ENCODE assay signal across 8 mouse cellular contexts in genomic region chr3:83055281-83056038, GRCm38 (mm10). TPM values are rescaled to one million over a fixed set of nuclear protein-coding genes. Genes with fewer than 3 reads are reported as not detected.
A peak's percentile ranks its signal among the peaks of the same experiment; 100 is the strongest.
DNase-seq lines count a peak whose midpoint lies in the region; ATAC-seq lines count a peak whose summit lies in the region.

TSS of gene Plrg1 (plus strand) at chr3:83055522.

- H3K9me3 ChIP-seq in lung, embryonic 16.5 days (ENCODE audit: control insufficient read depth, low read length), result no peaks in the 10 kb centered on the region

- H3K27me3 ChIP-seq in lung, embryonic 16.5 days (ENCODE audit: control insufficient read depth, insufficient read depth, low read depth, low read length), result no peaks in the 10 kb centered on the region

- DNase-seq in MEL-GATA-1-ER (ENCODE audit: extremely low read depth, low read depth), result peak; percentile 85
- DNase-seq in cerebellum, adult 8-10 months, result peak; percentile 99
- peak; percentile 97 for DNase-seq in forelimb bud, embryonic 11.5 days (ENCODE audit: low read depth, low spot score)
- DNase-seq in layer of hippocampus, adult 9-10 months (ENCODE audit: low spot score), result peak; percentile 92
- DNase-seq in ovary, postnatal 10 days (ENCODE audit: low spot score), result peak; percentile 98
- peak; percentile 97 to 98 for DNase-seq in thymus, postnatal 10 days (ENCODE audit: low spot score in 2 of 2)

- H3K4me3 ChIP-seq in lung, embryonic 16.5 days (ENCODE audit: low read length), result peak within 1 kb of the TSS; percentile 88

- H3K4me1 ChIP-seq in lung, embryonic 16.5 days (replicated peaks; ENCODE audit: control insufficient read depth, insufficient read depth, low read length), result peaks cover 7% of the 10 kb centered on the region

- H3K4me2 ChIP-seq in lung, embryonic 16.5 days (ENCODE audit: low read depth, low read length), result peak within 1 kb of the TSS; percentile 74

- H3K36me3 ChIP-seq in lung, embryonic 16.5 days (ENCODE audit: control insufficient read depth, insufficient read depth, low read length), result peaks cover 16% of the 10 kb centered on the region

- under 1% methylated on average over 60 of the region's 61 CpGs for WGBS in lung, embryonic 16.5 days

- peak within 1 kb of the TSS; percentile 89 for H3K9ac ChIP-seq in lung, embryonic 16.5 days (ENCODE audit: low read length)

- peak; percentile 91 to 97 for ATAC-seq in hematopoietic stem cell, adult 5-6 weeks (replicated peaks in 1 of 2; ENCODE audit: insufficient read depth in 1 of 2, low FRiP score in 2 of 2, low TSS enrichment in 1 of 2, low read depth in 1 of 2, poor library complexity in 2 of 2, severe bottlenecking in 2 of 2)
- ATAC-seq in lung, embryonic 16.5 days (ENCODE audit: low read depth), result peak; percentile 100

- H3K27ac ChIP-seq in lung, embryonic 16.5 days (ENCODE audit: low read length), result peak within 1 kb of the TSS; percentile 70

RNA-seq across cellular contexts. Expression of gene Plrg1, which starts in this region (rescaled TPM):
- total RNA-seq in hematopoietic stem cell, adult 5-6 weeks (2017), result 76.7 and 87.0 TPM in 2 replicates
- polyA plus RNA-seq in lung, embryonic 16.5 days (2015; fragmentation: Nextera tagmentation; extraction: Ambion mirVana), result 94.8 and 99.0 TPM in 2 replicates

Comparison
In these comparisons a context has a peak if more than half of its experiments do, and no peak if none do; other contexts are left out.
1. Peak in every context shown above with its lines: DNase-seq, ATAC-seq, H3K4me3 ChIP-seq and H3K27ac ChIP-seq.